Mouse (Mus musculus): ENCODE results near the gene Ndufa1.
"Not testable (repeated sequence)": the region's sequence is repeated elsewhere in the genome, so short reads cannot be mapped to it uniquely, and the experiment has no call there.

Ndufa1 gene

DNA sequence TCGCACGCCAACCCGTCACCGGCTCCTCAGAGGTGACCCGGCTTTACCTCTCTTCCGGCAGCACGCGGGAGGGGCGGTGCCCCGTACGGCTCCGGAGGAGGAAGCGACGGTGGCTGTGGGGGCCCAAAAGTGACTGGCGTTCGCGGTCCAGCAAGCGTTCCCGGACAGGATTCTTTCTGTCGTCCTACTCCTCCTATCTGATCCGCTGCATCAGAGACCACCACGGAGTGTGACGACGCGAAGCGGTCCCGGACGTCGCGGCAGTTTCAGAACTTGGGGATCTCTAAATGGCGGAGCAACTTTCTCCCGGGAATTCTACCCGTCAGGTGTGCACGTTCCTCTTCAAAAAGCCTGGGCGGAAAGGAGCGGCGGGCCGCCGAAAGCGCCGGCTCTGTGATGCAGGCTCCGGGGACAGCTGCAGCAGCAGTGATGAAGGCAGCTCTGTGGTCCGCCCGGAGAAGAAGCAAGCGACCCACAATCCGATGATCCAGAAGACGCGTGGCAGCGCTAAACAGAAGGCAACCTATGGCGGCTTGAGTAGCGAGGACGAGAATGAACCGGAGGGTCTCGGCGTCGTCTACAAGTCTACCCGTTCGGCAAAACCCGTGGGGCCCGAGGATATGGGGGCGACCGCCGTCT, at the start of gene Ndufa1, which contains the start of gene Rnf113a1:
Ndufa1 (minus strand) TSS at position 59 of the 639 bp plus-strand sequence.
Rnf113a1 (plus strand) TSS at position 141 of the 639 bp plus-strand sequence.
- peak; percentile 57 for DNase-seq (ENCODE audit: low spot score)

DNA sequence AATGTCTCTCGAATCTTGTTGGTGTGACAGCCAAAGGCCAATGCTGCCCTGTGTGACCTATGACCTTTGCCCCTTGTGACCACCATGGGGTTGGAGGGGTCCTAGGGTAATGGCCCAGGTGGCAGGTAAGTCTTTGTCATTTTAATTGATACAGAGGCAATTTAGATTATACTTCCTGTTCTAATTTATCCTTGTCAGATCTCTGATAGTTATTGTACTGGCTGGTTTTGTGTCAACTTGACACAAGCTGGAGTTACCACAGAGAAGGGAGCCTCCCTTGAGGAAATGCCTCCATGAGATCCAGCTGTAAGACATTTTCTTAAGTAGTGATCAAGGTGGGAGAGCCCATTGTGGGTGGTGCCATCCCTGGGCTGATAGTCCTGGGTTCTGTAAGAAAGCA, 31.2 kb upstream of the Ndufa1 start, which contains the start of gene Rhox1:
Rhox1 (minus strand) TSS at position 101 of the 400 bp plus-strand sequence.
- DNase-seq (ENCODE audit: low spot score): not testable (repeated sequence)

DNA sequence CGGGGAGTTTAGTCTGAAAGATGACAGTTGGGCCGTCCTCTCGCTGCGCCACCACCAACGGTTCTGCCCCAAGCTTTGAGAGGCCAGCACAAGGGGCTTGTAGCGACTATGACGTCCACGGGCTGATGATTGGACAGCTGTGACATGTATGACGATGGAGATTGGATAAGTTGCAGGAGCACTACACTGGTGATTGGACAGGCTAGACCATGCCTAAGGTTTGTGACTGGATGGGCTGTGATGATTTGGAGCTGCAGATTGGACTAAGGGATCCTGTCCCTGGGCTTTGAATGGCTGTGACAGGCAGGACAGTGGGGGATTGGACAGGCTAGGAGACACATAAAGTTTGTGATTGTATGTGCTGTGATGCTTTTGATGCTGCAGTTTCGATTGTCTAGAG, 20.0 kb upstream of the Ndufa1 start, which contains the start of gene Gm9:
Gm9 (minus strand) TSS at position 101 of the 400 bp plus-strand sequence.
- no peak for DNase-seq (ENCODE audit: low spot score)

DNA sequence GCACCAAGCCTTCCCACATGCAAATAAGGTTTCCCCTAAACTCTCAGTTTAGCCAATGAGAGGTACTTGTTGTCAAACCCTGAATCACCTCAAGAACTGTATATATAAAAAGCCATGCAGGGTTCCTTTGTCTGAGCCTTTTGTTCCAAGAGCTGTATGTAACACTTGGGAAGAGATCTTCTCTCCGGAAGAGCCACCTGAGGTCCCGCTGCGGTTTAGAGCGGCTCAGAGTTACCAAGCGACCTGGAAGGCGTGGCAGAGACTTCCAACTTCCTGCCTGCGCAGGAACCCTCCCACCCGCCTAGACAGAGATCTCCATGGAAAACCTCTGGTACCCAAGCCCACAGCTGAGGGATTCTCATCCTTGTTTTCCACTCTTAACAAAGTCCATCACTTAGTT, 7.7 kb upstream of the Ndufa1 start:
- DNase-seq (ENCODE audit: low spot score): no peak

DNA sequence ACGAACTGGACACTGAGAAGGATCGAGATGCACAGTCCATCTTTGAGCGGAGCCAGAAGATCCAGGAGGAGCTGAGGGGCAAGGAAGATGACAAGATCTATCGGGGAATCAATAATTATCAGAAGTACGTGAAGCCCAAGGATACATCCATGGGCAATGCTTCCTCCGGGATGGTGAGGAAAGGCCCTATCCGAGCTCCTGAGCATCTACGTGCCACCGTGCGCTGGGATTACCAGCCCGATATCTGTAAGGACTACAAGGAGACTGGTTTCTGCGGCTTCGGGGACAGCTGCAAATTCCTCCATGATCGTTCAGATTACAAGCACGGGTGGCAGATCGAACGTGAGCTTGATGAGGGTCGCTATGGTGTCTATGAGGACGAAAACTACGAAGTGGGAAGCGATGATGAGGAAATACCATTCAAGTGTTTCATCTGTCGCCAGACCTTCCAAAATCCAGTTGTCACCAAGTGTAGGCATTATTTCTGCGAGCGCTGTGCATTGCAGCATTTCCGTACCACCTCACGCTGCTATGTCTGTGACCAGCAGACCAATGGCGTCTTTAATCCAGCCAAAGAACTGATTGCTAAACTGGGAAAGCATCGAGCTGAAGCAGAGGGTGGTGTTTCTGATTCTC, 899 bp upstream of the Ndufa1 start:
- DNase-seq (ENCODE audit: low spot score): no peak

DNA sequence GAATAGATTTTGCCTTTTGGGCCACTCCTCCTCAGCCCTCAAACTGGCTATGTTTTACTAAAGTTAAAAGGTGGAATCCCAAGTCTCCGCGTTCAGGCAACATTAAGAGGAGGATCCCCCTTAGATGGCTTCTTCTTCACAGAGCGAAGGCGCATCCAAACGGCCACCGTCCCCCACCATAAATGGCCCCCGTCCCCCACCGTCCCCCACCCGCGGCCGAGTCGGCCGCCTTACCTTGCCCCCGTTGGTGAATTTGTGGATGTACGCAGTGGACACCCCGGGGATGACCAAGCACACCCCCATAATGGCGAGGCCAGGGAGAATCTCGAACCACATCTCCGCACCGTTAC, 233 bp downstream of the Ndufa1 start:
- no peak for DNase-seq (ENCODE audit: low spot score)

DNA sequence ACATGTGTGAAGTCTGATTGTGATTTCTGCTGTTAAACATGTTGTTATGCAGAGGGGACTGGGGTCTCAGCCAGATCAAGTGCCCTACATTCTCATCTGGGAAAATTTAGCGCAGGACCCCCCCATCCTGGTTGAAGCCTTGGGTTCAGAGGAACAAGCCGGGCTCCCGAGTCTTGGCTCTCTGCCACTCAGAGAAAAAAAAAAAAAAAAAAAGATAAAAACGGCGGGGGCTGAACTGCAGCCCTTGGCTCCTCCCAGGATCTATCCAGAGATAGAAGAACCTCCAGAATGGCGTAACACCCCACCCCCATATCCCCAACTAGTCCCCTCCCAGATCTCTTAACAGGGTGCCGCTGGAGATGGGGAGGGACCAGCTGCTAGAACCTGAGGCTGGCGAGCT, 6.6 kb downstream of the Ndufa1 start:
- not testable (repeated sequence) for DNase-seq (ENCODE audit: low spot score)

DNA sequence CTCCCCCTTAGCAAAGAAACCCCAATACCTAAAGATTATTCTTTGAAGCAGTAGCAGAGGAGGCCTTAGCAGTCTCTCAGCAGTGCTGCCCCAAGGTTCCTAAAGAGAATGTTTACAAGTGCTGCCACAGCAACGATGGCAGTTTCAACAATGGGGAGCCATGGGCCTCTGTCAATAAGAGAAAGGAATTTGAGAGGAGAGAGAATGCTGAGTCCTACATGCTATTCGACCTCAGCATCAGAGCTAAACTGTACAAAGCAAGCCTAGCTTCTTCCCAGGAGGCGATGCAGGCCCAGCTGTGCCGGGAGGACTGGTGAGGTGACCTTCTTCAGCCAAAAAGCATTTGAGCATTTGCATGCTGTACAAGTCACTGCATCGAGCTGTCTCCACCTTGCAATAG, 22.2 kb downstream of the Ndufa1 start, which contains the start of gene Akap14:
Akap14 (minus strand) TSS at position 101 of the 400 bp plus-strand sequence.
- no peak for DNase-seq (ENCODE audit: low spot score)

DNA sequence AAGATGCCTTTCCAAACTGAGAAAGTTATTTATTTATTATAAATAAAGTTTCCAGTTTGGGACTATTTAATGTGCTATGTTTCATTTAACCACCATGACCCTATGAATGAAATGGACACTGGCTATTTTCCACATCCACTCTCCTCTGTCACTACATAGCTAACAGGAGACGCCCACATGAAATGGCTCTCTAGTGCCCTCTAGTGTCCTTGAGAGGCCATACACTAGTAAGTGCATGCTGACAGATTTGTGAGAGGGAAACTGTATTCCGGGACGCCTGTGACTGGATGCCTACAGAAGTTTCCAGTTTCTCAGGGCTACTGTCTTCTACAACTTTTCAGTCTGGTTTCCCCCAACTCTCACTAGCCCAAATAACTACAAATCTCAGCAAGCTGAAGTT, 23.9 kb downstream of the Ndufa1 start:
- DNase-seq (ENCODE audit: low spot score): no peak

DNA sequence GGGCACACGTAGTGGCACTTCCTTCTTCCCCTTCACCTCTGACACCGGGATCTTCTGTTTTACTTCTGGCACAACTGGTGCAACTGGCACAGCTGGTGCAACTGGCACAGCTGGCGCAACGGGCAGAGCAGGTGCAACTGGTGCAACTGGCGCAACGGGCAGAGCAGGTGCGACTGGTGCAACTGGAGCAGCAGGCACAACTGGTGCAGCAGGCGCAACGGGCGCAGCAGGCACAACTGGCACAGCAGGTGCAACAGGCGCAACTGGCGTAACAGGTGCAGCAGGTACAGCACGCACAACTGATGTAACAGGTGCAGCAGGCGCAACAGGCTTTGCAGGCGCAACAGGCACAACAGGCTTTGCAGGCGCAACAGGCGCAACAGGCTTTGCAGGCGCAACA, 27.8 kb downstream of the Ndufa1 start:
- no peak for DNase-seq (ENCODE audit: low spot score)

DNA sequence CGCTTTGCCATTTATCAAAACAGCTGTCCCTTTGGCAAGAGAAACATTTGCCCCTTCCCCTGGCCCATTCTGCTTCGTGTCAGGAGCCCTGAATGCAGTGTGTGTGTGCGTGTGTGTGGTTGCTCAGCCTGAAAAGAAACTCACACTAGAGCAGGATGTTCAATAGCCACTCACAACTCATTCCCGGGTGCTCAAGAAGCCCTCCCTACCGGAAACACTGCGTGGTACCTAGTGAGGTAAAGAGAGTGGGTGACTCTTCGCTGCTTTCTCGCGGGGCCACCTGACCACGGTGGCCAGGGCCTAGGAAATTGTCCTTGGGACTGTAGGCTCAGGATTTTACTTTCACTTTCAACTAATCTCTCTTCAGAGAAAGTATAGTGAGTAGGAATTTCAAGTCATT, 29.8 kb downstream of the Ndufa1 start:
- no peak for DNase-seq (ENCODE audit: low spot score)

DNA sequence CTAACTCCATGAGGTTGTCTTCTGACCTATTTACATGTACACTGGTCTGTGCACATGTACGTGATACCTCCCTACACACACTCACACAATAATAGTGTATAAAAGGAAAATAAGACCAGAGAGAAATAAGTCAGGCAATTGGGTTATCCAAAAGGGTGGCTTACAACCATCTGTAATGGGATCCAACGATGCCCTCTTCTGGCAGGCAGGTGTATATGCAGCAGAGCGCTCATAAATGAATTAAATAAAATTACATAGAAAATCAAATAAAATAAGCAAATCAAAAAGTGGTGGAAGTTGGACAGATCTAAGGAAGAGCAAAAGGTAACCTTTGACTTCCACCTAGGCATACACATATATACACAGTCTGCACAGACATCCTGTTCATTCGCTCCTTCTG, 33.1 kb downstream of the Ndufa1 start:
- no peak for DNase-seq (ENCODE audit: low spot score)

DNA sequence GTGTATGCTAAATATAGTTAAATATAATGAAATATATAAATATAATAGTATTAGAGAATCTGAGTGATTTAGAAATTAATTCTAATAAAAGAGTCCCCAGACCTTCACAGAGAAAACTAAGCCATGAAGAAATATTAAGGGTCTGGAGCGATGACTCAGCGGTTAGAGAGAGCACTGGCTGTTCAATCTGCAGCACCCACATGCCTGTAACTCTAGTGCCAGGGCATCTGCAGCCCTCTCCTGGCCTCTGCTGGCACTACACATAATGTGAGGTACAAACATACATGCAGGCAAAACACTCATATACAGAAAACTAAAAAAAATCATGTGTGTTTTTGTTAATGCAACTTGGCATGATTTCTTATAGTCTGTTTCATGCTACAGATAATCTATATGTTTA, 46.0 kb downstream of the Ndufa1 start:
- no peak for DNase-seq (ENCODE audit: low spot score)

DNA sequence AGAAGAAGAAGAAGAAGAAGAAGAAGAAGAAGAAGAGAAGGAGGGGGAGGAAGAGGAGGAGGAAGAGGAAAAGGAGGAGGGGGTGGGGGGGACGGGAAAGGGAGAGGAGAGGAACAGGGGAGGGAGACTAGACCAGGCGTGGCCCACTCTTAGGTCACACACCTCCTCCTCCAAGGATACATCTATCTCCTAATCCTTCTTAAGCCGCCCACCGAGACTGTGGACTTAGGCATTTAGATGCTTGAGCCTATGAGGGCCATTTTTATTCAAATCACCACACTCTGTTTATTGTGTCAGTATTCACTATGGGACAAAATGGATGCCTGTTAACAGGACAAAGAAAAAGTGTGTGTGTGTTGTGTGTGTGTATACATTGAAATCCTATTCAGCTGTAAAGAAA, 46.5 kb downstream of the Ndufa1 start:
- DNase-seq (ENCODE audit: low spot score): not testable (repeated sequence)

DNA sequence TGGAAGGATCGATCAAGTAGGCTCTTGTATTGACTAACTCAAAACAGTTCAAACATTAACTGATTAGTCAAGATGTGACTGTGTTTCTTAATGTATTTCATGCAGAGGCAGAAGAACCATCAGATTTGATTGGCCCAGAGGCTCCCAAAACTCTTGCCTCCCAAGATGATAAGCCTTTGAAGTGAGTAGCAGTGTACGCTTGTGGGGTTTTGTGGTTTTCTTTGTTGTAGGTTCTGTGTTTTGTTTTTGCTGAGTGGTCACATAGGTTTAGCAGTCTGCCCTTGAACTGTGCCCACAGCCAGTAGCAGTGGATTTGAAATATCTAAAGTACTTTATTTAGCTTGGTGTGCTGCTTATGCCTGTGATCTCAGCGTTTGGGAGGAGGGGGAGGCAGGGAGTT, 49.2 kb downstream of the Ndufa1 start:
- no peak for DNase-seq (ENCODE audit: low spot score)

Data from ovary, postnatal 10 days (tissue).